Mouse (Mus musculus): Measurements from ENCODE around the gene Eme1. TPM values are rescaled to one million over a fixed set of nuclear protein-coding genes. Genes with fewer than 3 reads are reported as not detected.
A peak's percentile ranks its signal among the peaks of the same experiment; 100 is the strongest.

Gene Eme1
- polyA plus RNA-seq, 1 experiment, result 2.7 TPM

DNA sequence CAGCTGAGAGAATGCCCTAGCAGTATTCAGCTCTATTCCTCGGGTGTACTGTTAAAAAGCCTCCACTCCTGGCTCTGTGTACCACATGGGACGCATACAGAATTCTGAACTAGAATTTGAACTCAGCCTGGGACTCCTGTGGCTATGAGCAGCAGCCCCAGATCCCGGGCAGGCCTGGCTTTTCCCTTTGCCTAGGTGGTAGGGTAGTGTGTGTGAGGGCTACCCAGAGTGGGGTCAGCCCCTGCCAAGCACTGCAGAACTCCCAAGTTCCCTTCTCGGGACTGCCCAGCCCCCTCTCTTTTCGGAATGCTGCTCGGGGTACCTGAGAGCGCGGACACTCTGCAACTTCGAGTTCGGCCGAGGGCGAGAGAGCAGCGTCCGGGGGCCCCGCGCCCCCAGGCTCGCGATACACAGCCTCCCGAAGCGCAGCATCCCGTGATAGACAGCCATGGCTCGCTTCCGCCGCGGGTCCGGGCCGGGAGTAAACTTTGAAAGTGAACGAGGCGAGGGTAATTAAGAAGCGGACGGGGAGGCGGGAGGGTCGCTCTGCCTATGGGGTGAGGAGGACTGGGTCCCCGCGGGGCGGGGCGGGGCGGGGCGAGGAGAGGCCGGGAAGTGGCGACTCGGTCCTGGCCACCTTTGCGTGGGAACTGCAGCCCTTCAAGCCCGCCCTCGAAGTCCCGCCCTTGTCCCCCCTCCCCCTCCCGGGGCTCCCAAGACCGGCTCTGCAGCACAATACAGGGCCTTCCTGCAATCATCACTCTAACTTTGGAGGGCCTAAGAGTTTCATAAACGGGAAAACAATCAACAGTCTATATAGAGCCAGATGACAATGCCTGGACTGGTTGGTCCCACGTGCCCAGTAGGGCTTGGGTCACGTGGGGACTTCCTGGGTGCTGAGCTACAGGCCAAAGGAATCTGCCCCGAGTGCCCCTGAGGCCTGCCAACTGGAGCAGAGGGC lies 52.2 kb downstream of the Eme1 start, which contains the start of gene Acsf2:
Gene Acsf2, minus strand, starts transcription at position 551 of the 961 bp plus-strand sequence.
- H3K36me3 ChIP-seq (ENCODE audit: control insufficient read depth, insufficient read depth), result no peaks in the 10 kb centered on the region
- H3K27me3 ChIP-seq (ENCODE audit: control insufficient read depth, insufficient read depth, insufficient read length), result no peaks in the 10 kb centered on the region
- no peak for TF ChIP-seq SRF (IDR thresholded peaks at IDR 0.05; ENCODE audit: control insufficient read depth, insufficient read length, low read depth)
- peak; percentile 40 for TF ChIP-seq POLR2A (IDR thresholded peaks at IDR 0.05; ENCODE audit: insufficient read length, low read depth)
- no peak for TF ChIP-seq MYOD1 (IDR thresholded peaks at IDR 0.05; ENCODE audit: control insufficient read depth in 1 of 3, insufficient read length in 2 of 3, low read depth in 2 of 3)
- peak; percentile 88 for TF ChIP-seq USF1 (IDR thresholded peaks at IDR 0.05; ENCODE audit: low read depth)
- TF ChIP-seq POLR2AphosphoS2 (IDR thresholded peaks at IDR 0.05; ENCODE audit: insufficient read length, low read depth), result no peak
- TF ChIP-seq E2F4 (IDR thresholded peaks at IDR 0.05; ENCODE audit: insufficient read depth), result no peak
- H3ac ChIP-seq (ENCODE audit: control insufficient read depth, insufficient read length), result no peak within 1 kb of the TSS
- H3K4me3 ChIP-seq, result peak within 1 kb of the TSS; percentile 55
- H3K4me2 ChIP-seq (ENCODE audit: low read depth), result peak within 1 kb of the TSS; percentile 93
- no peaks in the 10 kb centered on the region for H3K79me2 ChIP-seq (ENCODE audit: control insufficient read depth, insufficient read depth)

DNA sequence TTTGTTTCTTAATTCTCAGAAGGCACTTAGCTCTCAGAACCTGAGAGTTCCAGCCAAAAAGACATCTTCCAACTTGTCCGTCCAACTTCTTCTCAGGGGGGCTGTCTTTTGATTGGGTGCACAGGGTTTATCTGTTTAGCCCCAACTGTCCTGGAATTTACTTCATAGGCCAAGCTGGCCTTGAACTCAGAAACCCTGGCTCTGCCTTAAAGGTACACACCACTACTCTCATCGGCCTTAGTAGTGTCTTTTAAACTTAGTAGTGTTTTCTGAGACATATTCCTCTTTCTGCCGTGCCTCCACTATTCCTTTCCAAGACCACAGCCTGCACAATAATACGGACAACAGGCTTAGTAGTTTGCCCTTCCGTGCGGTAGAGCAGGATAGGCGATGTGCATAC lies 53.3 kb downstream of the Eme1 start:
- Histone ChIP-seq H3ac (ENCODE audit: control insufficient read depth, insufficient read length) (no peak overlapping the region), H3K4me3 (peak overlapping the region; percentile 55), H3K79me2 (ENCODE audit: control insufficient read depth, insufficient read depth) (no peaks in the 10 kb centered on the region), H3K4me2 (ENCODE audit: low read depth) (peak overlapping the region; percentile 93), H3K27me3 (ENCODE audit: control insufficient read depth, insufficient read depth, insufficient read length) (no peaks in the 10 kb centered on the region), H3K36me3 (ENCODE audit: control insufficient read depth, insufficient read depth) (no peaks in the 10 kb centered on the region)
- TF ChIP-seq TCF3 (IDR thresholded peaks at IDR 0.05; ENCODE audit: insufficient read length, low read depth) (no peak), MYOD1 (IDR thresholded peaks at IDR 0.05; ENCODE audit: control insufficient read depth in 1 of 3, insufficient read length in 2 of 3, low read depth in 2 of 3) (no peak), REST (IDR thresholded peaks at IDR 0.05; ENCODE audit: insufficient read depth, insufficient read length) (no peak)

DNA sequence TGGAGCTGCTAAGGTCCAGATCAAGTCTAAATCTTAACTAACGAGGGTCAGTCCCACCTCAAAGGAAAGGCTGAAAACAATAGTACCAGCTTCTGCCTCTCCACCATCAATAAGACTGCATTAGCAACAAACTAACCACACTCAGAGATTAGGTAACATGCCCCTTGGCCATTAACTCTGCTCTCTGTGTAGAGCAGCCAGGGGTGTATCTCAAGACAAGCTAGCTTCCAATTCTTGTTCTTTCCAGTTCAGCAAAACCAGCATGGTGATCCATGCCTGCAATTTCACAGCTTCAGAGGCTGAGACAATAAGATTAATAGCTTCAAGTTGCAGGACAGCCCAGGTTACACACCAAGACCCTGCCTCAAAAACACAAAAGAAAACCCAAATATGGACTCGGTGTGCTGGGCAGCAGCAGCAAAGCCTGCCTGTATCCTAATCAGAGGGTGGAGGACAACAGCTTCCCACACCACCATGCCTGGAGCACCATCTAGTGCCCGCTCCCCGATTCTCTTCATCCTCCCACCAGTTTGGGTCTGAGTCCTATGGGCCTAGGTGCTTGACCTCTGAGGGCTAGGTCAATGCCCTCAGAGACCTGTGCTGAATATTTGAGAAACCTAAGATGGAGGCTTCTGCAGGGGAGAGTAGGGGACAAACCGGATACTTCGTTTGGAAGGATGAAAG lies 55.2 kb downstream of the Eme1 start:
- no peaks in the 10 kb centered on the region for H3K36me3 ChIP-seq (ENCODE audit: control insufficient read depth, insufficient read depth)
- no peak for TF ChIP-seq TCF12 (IDR thresholded peaks at IDR 0.05; ENCODE audit: insufficient read depth, poor library complexity, severe bottlenecking)
- no peak for TF ChIP-seq E2F4 (IDR thresholded peaks at IDR 0.05; ENCODE audit: insufficient read depth)
- TF ChIP-seq POLR2A (IDR thresholded peaks at IDR 0.05; ENCODE audit: insufficient read length, low read depth), result no peak
- no peak for TF ChIP-seq CEBPB (IDR thresholded peaks at IDR 0.05; ENCODE audit: insufficient read depth, poor library complexity, severe bottlenecking)
- no peak for TF ChIP-seq REST (IDR thresholded peaks at IDR 0.05; ENCODE audit: insufficient read depth, insufficient read length)
- TF ChIP-seq MYOD1 (IDR thresholded peaks at IDR 0.05; ENCODE audit: control insufficient read depth in 1 of 3, insufficient read length in 2 of 3, low read depth in 2 of 3), result no peak
- no peak for TF ChIP-seq MYOG (IDR thresholded peaks at IDR 0.05; ENCODE audit: control insufficient read depth in 1 of 3, insufficient read depth in 1 of 3, insufficient read length in 2 of 3, low read depth in 2 of 3)
- TF ChIP-seq SRF (IDR thresholded peaks at IDR 0.05; ENCODE audit: control insufficient read depth, insufficient read length, low read depth), result no peak
- TF ChIP-seq TCF3 (IDR thresholded peaks at IDR 0.05; ENCODE audit: insufficient read length, low read depth), result no peak
- TF ChIP-seq MAX (IDR thresholded peaks at IDR 0.05; ENCODE audit: low read depth), result no peak
- no peak for TF ChIP-seq POLR2AphosphoS2 (IDR thresholded peaks at IDR 0.05; ENCODE audit: insufficient read length, low read depth)
- TF ChIP-seq USF1 (IDR thresholded peaks at IDR 0.05; ENCODE audit: low read depth), result no peak

DNA sequence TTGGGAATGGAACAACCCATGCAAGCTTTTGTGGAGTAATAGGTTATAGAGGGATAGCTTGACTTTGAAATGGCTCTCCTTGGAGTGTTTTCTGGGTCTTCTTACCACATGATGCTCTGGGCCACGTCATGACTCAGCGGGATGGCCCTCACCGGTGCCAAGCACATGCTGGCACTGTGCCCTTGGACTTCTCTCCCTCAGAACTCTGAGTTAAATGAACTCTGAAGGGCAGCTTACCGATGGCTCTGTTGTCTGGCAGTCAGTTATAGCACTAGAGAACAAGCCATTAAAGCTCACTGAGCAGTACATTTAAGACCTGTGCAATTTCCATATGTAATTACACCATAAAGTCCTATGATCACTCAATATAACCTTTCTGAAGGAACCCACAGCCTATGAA lies 56.4 kb downstream of the Eme1 start:
- no peak for TF ChIP-seq TCF12 (IDR thresholded peaks at IDR 0.05; ENCODE audit: insufficient read depth, poor library complexity, severe bottlenecking)
- no peak for TF ChIP-seq USF1 (IDR thresholded peaks at IDR 0.05; ENCODE audit: low read depth)
- no peak for TF ChIP-seq MYOD1 (IDR thresholded peaks at IDR 0.05; ENCODE audit: control insufficient read depth in 1 of 3, insufficient read length in 2 of 3, low read depth in 2 of 3)
- no peak for TF ChIP-seq CEBPB (IDR thresholded peaks at IDR 0.05; ENCODE audit: insufficient read depth, poor library complexity, severe bottlenecking)
- TF ChIP-seq E2F4 (IDR thresholded peaks at IDR 0.05; ENCODE audit: insufficient read depth), result no peak
- TF ChIP-seq SRF (IDR thresholded peaks at IDR 0.05; ENCODE audit: control insufficient read depth, insufficient read length, low read depth), result no peak
- no peak for TF ChIP-seq POLR2AphosphoS2 (IDR thresholded peaks at IDR 0.05; ENCODE audit: insufficient read length, low read depth)
- TF ChIP-seq MAX (IDR thresholded peaks at IDR 0.05; ENCODE audit: low read depth), result no peak
- TF ChIP-seq POLR2A (IDR thresholded peaks at IDR 0.05; ENCODE audit: insufficient read length, low read depth), result no peak
- no peak for TF ChIP-seq REST (IDR thresholded peaks at IDR 0.05; ENCODE audit: insufficient read depth, insufficient read length)
- no peak for TF ChIP-seq MYOG (IDR thresholded peaks at IDR 0.05; ENCODE audit: control insufficient read depth in 1 of 3, insufficient read depth in 1 of 3, insufficient read length in 2 of 3, low read depth in 2 of 3)
- no peak for TF ChIP-seq TCF3 (IDR thresholded peaks at IDR 0.05; ENCODE audit: insufficient read length, low read depth)
- Histone ChIP-seq H3K36me3 (ENCODE audit: control insufficient read depth, insufficient read depth) (no peaks in the 10 kb centered on the region), H3K27me3 (ENCODE audit: control insufficient read depth, insufficient read depth, insufficient read length) (no peaks in the 10 kb centered on the region), H3K4me3 (no peak overlapping the region), H3K4me2 (ENCODE audit: low read depth) (no peak overlapping the region), H3ac (ENCODE audit: control insufficient read depth, insufficient read length) (no peak overlapping the region), H3K79me2 (ENCODE audit: control insufficient read depth, insufficient read depth) (no peaks in the 10 kb centered on the region)

More for the DNA sequence above, 55.2 kb downstream of the Eme1 start:
- Histone ChIP-seq H3K4me3 (no peak overlapping the region), H3K4me2 (ENCODE audit: low read depth) (no peak overlapping the region), H3K79me2 (ENCODE audit: control insufficient read depth, insufficient read depth) (no peaks in the 10 kb centered on the region), H3K27me3 (ENCODE audit: control insufficient read depth, insufficient read depth, insufficient read length) (no peaks in the 10 kb centered on the region), H3ac (ENCODE audit: control insufficient read depth, insufficient read length) (no peak overlapping the region)
